Mouse (Mus musculus) liver, postnatal 0 days (tissue): ENCODE measurements around the gene Glb1l2. TPM values are rescaled to one million over a fixed set of nuclear protein-coding genes. Genes with fewer than 3 reads are reported as not detected.

ENCODE experiments used
- ATAC-seq: fragments of 200-750 bp; cut with Nextera tagmentation; 2 replicates; pipeline ENCODE4 v1.8.0; 2017; ENCODE audit warnings: mild to moderate bottlenecking, moderate library complexity
- DNase-seq: peaks from one replicate; pipeline ENCODE4 v3.0.0-alpha.2; 2016
- H3K27ac ChIP-seq: fragments of 300-500 bp; sonication (generic); 2 replicates; pipeline ENCODE4 v1.5.1; 2014; ENCODE audit warnings: antibody characterized with exemption, moderate library complexity, mild to moderate bottlenecking, low read depth
- H3K27me3 ChIP-seq: fragments of 300-500 bp; sonication (generic); 2 replicates; pipeline ENCODE4 v1.6.1; 2014; ENCODE audit warnings: low read length, control low read depth, mixed read lengths; ENCODE audit not compliant: insufficient read depth
- H3K36me3 ChIP-seq: fragments of 300-500 bp; sonication (generic); replicated peaks from 2 replicates; pipeline ENCODE4 v1.6.1; 2014; ENCODE audit warnings: mild to moderate bottlenecking, control low read depth, low read length, moderate library complexity, mixed read lengths; ENCODE audit not compliant: insufficient read depth
- H3K4me1 ChIP-seq: fragments of 300-500 bp; sonication (generic); 2 replicates; pipeline ENCODE4 v1.6.1; 2014; ENCODE audit warnings: antibody characterized with exemption, mild to moderate bottlenecking, control low read depth; ENCODE audit not compliant: insufficient read depth
- H3K4me2 ChIP-seq: fragments of 300-500 bp; sonication (generic); 2 replicates; pipeline ENCODE4 v1.6.1; 2014; ENCODE audit warnings: low read depth, mild to moderate bottlenecking, low read length, moderate library complexity, mixed read lengths
- H3K4me3 ChIP-seq: fragments of 300-500 bp; sonication (generic); 2 replicates; pipeline ENCODE4 v1.5.1; 2014; ENCODE audit warnings: low read depth, low read length
- H3K9ac ChIP-seq: fragments of 300-500 bp; sonication (generic); replicated peaks from 2 replicates; pipeline ENCODE4 v1.6.1; 2014; ENCODE audit warnings: mild to moderate bottlenecking, moderate library complexity
- H3K9me3 ChIP-seq: fragments of 300-500 bp; sonication (generic); 2 replicates; pipeline ENCODE4 v1.6.1; 2016; ENCODE audit warnings: mild to moderate bottlenecking, control low read depth, low read length, mixed read lengths
- CTCF ChIP-seq: sonication (generic); IDR thresholded peaks from 2 replicates; pipeline ENCODE4 v1.5.1; 2016; ENCODE audit warnings: antibody characterized with exemption, low read depth
- EP300 ChIP-seq: IDR thresholded peaks from 2 replicates; pipeline ENCODE4 v1.6.1; 2016; ENCODE audit warnings: antibody characterized with exemption, low read depth, mild to moderate bottlenecking
- WGBS: fragments of 180-500 bp; shearing (Covaris S2); extraction: QIAGEN DNeasy Blood & Tissue Kit; methylation state at CpG from one replicate; pipeline ENCODE4 v1.1.7; 2014; ENCODE audit not compliant: insufficient replicate concordance; 5-methylcytosine and 5-hydroxymethylcytosine counted together
- polyA plus RNA-seq: library from polyadenylated mRNA; unstranded; fragments of >200 nt; fragmentation: Nextera tagmentation; extraction: Ambion mirVana; gene quantifications from 2 replicates; pipeline ENCODE4 v1.2.1, GENCODE M21; 2015

Gene Glb1l2
- polyA plus RNA-seq, 1 experiment from 2014 or later, result not detected

DNA sequence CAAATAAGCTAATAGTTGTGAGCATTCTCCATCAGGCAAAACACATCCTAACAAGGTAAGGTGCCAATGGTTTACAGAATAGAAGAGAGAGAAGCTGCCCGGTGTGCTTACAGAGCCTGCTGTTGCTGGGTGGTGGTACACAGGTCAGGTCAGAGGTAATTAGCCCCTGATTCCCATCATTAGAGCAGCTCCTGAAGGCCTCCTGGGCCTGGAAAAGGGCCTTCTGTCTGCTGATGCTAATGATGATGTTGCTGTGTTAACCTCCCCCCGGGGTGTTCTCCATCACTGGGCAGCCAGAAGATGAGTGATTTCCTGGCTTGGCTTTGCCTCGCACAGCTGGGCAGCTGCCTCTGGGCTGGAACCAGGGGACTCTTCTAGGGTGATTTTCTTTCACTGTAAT is 87.9 kb downstream of the Glb1l2 start:
- H3K27me3 ChIP-seq, result no peaks in the 10 kb centered on the region
- no peaks in the 10 kb centered on the region for H3K36me3 ChIP-seq
- 61% methylated on average over 3 of the region's 3 CpGs for WGBS
- H3K27ac ChIP-seq, result no peak overlapping the region
- no peak for ATAC-seq
- DNase-seq, result no peak
- H3K4me3 ChIP-seq, result no peak overlapping the region
- H3K4me1 ChIP-seq, result no peaks in the 10 kb centered on the region
- no peak for TF ChIP-seq CTCF
- no peak for TF ChIP-seq EP300
- H3K9ac ChIP-seq, result no peak overlapping the region
- H3K9me3 ChIP-seq, result no peaks in the 10 kb centered on the region
- no peak overlapping the region for H3K4me2 ChIP-seq

Other genes starting within 250 kb of the Glb1l2 start
- gene B3gat1, start 72.7 kb downstream of the Glb1l2 start, polyA plus RNA-seq, result not detected in 2 replicates
- gene Glb1l3, start 54.4 kb upstream of the Glb1l2 start, polyA plus RNA-seq, result not detected in 2 replicates
- gene Gm1110, start 116.6 kb upstream of the Glb1l2 start, polyA plus RNA-seq, result not detected in 2 replicates
- gene Acad8, start 193.1 kb upstream of the Glb1l2 start, polyA plus RNA-seq, result 16.5 and 19.3 TPM in 2 replicates
- gene Thyn1, start 193.2 kb upstream of the Glb1l2 start, polyA plus RNA-seq, result 34.4 and 35.6 TPM in 2 replicates
- gene Vps26b, start 223.6 kb upstream of the Glb1l2 start, polyA plus RNA-seq, result 7.2 and 7.3 TPM in 2 replicates
- gene Ncapd3, start 223.7 kb upstream of the Glb1l2 start, polyA plus RNA-seq, result 13.2 and 13.9 TPM in 2 replicates